Comparison of ENCODE assay signal across 11 mouse cellular contexts in the genomic region with DNA sequence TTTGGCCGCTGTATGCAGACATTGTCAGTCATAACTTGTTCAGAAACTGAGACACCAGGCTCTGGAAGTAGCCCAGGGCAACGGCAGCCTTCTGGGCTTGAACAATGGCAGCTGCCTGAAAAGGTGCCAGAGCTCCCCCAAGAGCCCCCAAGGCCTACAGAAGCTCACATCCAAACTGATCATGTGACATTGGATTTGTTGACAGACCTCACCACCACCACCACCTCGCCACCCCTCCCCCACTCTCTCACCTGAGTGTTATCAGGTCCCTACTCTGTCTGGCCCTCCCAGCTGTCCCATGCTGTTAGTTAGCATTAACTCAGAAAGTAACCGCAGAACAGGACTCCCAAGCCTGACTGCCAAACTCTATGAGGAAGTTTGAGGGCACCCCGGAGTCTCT. TPM values are rescaled to one million over a fixed set of nuclear protein-coding genes. Genes with fewer than 3 reads are reported as not detected.
DNase-seq lines count a peak whose midpoint lies in the region; ATAC-seq lines count a peak whose summit lies in the region.
"Had no signal": no experiment of that assay in that cellular context is flagged by ENCODE, and none has a peak within 500 bp of the region (broad histone marks: within the 10 kb centered on the region; RNA-seq: fewer than 3 reads in every experiment).

No protein-coding gene starts in this region.

- peaks cover 98% of the 10 kb centered on the region for H3K4me1 ChIP-seq in heart, embryonic 13.5 days
- H3K4me1 ChIP-seq in midbrain, embryonic 15.5 days, result peaks cover 18% of the 10 kb centered on the region; the same call in 1 of the 2 replicates
- H3K4me1 ChIP-seq in midbrain, embryonic 10.5 days, result peaks cover 22% of the 10 kb centered on the region
- peaks cover 14% of the 10 kb centered on the region; the same call in 1 of the 2 replicates for H3K4me1 ChIP-seq in stomach, embryonic 16.5 days (ENCODE audit: control insufficient read depth, insufficient read depth, low read length)

- no peak for ATAC-seq in heart, embryonic 13.5 days (ENCODE audit: extremely low read depth, insufficient number of reproducible peaks, low FRiP score, low TSS enrichment)
- no peak for ATAC-seq in midbrain, embryonic 15.5 days (replicated peaks)
- peak; percentile 74; the same call in 1 of the 2 replicates for ATAC-seq in stomach, embryonic 16.5 days (ENCODE audit: insufficient read depth, low FRiP score)

- H3K27me3 ChIP-seq in heart, embryonic 13.5 days (replicated peaks), result no peaks in the 10 kb centered on the region
- no peaks in the 10 kb centered on the region for H3K27me3 ChIP-seq in midbrain, embryonic 15.5 days (replicated peaks)
- no peaks in the 10 kb centered on the region for H3K27me3 ChIP-seq in midbrain, embryonic 10.5 days (ENCODE audit: low read depth, poor library complexity, severe bottlenecking)
- H3K27me3 ChIP-seq in stomach, embryonic 16.5 days (ENCODE audit: control insufficient read depth, insufficient read depth, low read length), result no peaks in the 10 kb centered on the region
- H3K27me3 ChIP-seq: neural tube, embryonic 12.5 days had no signal

- H3K9ac ChIP-seq in heart, embryonic 13.5 days, result peak overlapping the region; percentile 61
- H3K9ac ChIP-seq in midbrain, embryonic 15.5 days, result no peak overlapping the region
- 0 out of 2 replicates have a peak overlapping the region, but pooled peaks have one; percentile 15 for H3K9ac ChIP-seq in stomach, embryonic 16.5 days (ENCODE audit: low read length)
- H3K9ac ChIP-seq: neural tube, embryonic 12.5 days had no signal

- peak overlapping the region; percentile 20; the same call in 1 of the 2 replicates for H3K4me2 ChIP-seq in heart, embryonic 13.5 days
- H3K4me2 ChIP-seq in midbrain, embryonic 15.5 days, result no peak overlapping the region
- H3K4me2 ChIP-seq in stomach, embryonic 16.5 days (ENCODE audit: low read depth, low read length), result no peak overlapping the region
- H3K4me2 ChIP-seq: neural tube, embryonic 12.5 days had no signal

- intact Hi-C loops in heart, postnatal 36 days (cut with DNase I), result no loop called here
- intact Hi-C loops in heart, postnatal 10 days (cut with DNase I), result loop anchor here (5.0 kb wide), 1 partner anchor 71 kb away; no protein-coding TSS in a partner anchor

- H3K4me3 ChIP-seq in heart, embryonic 13.5 days, result no peak overlapping the region
- H3K4me3 ChIP-seq in midbrain, embryonic 15.5 days, result no peak overlapping the region
- no peak overlapping the region for H3K4me3 ChIP-seq in midbrain, embryonic 10.5 days
- no peak overlapping the region for H3K4me3 ChIP-seq in stomach, embryonic 16.5 days (replicated peaks; ENCODE audit: low read length)
- H3K4me3 ChIP-seq: neural tube, embryonic 12.5 days had no signal

- no peak for DNase-seq in heart, postnatal 36 days
- no peak for DNase-seq in midbrain, embryonic 10.5 days (ENCODE audit: low spot score)
- peak; percentile 54 to 60 for DNase-seq in heart, postnatal 10 days
- DNase-seq in natural killer cell, adult 2 months (ENCODE audit: low spot score in 2 of 2), result no peak
- DNase-seq in right cerebral cortex, postnatal 14 days, result no peak
- DNase-seq: adrenal gland, postnatal 14 days had no signal

- H3K9me3 ChIP-seq in heart, embryonic 13.5 days, result no peaks in the 10 kb centered on the region
- H3K9me3 ChIP-seq in midbrain, embryonic 15.5 days, result no peaks in the 10 kb centered on the region
- no peaks in the 10 kb centered on the region for H3K9me3 ChIP-seq in midbrain, embryonic 10.5 days (replicated peaks)
- no peaks in the 10 kb centered on the region for H3K9me3 ChIP-seq in stomach, embryonic 16.5 days (replicated peaks; ENCODE audit: control insufficient read depth, low read length)
- H3K9me3 ChIP-seq: neural tube, embryonic 12.5 days had no signal

- H3K27ac ChIP-seq in heart, embryonic 13.5 days (replicated peaks), result peak overlapping the region; percentile 86
- peak overlapping the region; percentile 36; the same call in 1 of the 2 replicates for H3K27ac ChIP-seq in midbrain, embryonic 15.5 days
- H3K27ac ChIP-seq in midbrain, embryonic 10.5 days (replicated peaks), result no peak overlapping the region
- peak overlapping the region; percentile 69 for H3K27ac ChIP-seq in stomach, embryonic 16.5 days (ENCODE audit: low read length)
- H3K27ac ChIP-seq: kidney, postnatal 0 days; neural tube, embryonic 12.5 days had no signal

- H3K36me3 ChIP-seq in heart, embryonic 13.5 days, result 0 out of 2 replicates have a peak, but pooled peaks cover 7% of the 10 kb centered on the region
- no peaks in the 10 kb centered on the region for H3K36me3 ChIP-seq in midbrain, embryonic 15.5 days (replicated peaks)
- H3K36me3 ChIP-seq in midbrain, embryonic 10.5 days, result no peaks in the 10 kb centered on the region
- H3K36me3 ChIP-seq in stomach, embryonic 16.5 days (ENCODE audit: control insufficient read depth, insufficient read depth, low read length), result no peaks in the 10 kb centered on the region
- H3K36me3 ChIP-seq: neural tube, embryonic 12.5 days had no signal

- 38% methylated on average over 5 of the region's 5 CpGs for WGBS in heart, embryonic 13.5 days
- whole genome bisulfite sequencing in midbrain, embryonic 15.5 days, result 59% methylated on average over 5 of the region's 5 CpGs
- 82% methylated on average over 5 of the region's 5 CpGs for WGBS in midbrain, embryonic 10.5 days
- WGBS in stomach, embryonic 16.5 days, result 47% methylated on average over 5 of the region's 5 CpGs

RNA-seq across cellular contexts. Expression of gene Lrrfip1, which starts 44.7 kb away (rescaled TPM):
- polyA plus RNA-seq in heart, embryonic 13.5 days (2015; fragmentation: Nextera tagmentation; extraction: Ambion mirVana), result 122 and 137 TPM in 2 replicates
- total RNA-seq in heart, postnatal 36 days (2021), result 10 to 100 TPM; 69.1 to 80.9 TPM
- 34.3 and 38.0 TPM in 2 replicates for polyA plus RNA-seq in midbrain, embryonic 15.5 days (2015; fragmentation: Nextera tagmentation; extraction: Ambion mirVana)
- 19.8 and 22.2 TPM in 2 replicates for polyA plus RNA-seq in midbrain, embryonic 10.5 days (2016; fragmentation: Nextera tagmentation; extraction: Ambion mirVana)
- total RNA-seq in heart, postnatal 10 days (2021), result 100 to 1,000 TPM; 172 to 186 TPM
- 85.4 and 88.0 TPM in 2 replicates for polyA plus RNA-seq in stomach, embryonic 16.5 days (2015; fragmentation: Nextera tagmentation; extraction: Ambion mirVana)

Comparison
In these comparisons a context has a peak if more than half of its experiments do, and no peak if none do; other contexts are left out.
1. DNase-seq: peak in heart, postnatal 10 days (2 of 2); none in heart, postnatal 36 days (0 of 2), midbrain, embryonic 10.5 days (single experiment), natural killer cell, adult 2 months (0 of 2) and right cerebral cortex, postnatal 14 days (single experiment).